Mouse (Mus musculus): Measurements from ENCODE around the gene Apoh. TPM values are rescaled to one million over a fixed set of nuclear protein-coding genes. Genes with fewer than 3 reads are reported as not detected.

The Apoh gene
- total and polyA plus RNA-seq, 3 experiments, result not detected

- Histone ChIP-seq H3K4me1 (ENCODE audit: control insufficient read depth in 1 of 2, insufficient read depth in 2 of 2, low read length in 2 of 2) (no peaks in the 10 kb centered on the region), H3K36me3 (ENCODE audit: control insufficient read depth in 1 of 2, insufficient read depth in 2 of 2, low read length in 2 of 2) (peaks cover 0 to 2% of the 10 kb centered on the region in 2 experiments; a peak in 1 of 4 replicates), H3K27ac (ENCODE audit: control insufficient read depth, low read depth, low read length) (no peak overlapping the region), H3K9ac (ENCODE audit: control insufficient read depth, low read depth, low read length, poor library complexity, severe bottlenecking) (no peak overlapping the region), H3K9me3 (replicated peaks; ENCODE audit: insufficient read depth, low read length) (no peaks in the 10 kb centered on the region), H3K27me3 (ENCODE audit: control insufficient read depth in 1 of 2, insufficient read depth in 2 of 2, low read length in 2 of 2) (no peaks in the 10 kb centered on the region; a peak in 2 of 4 replicates), H3K79me2 (ENCODE audit: control insufficient read depth, insufficient read depth, low read length, poor library complexity) (no peaks in the 10 kb centered on the region), H3K4me3 (ENCODE audit: control insufficient read depth in 1 of 2, insufficient read depth in 1 of 2, low read depth in 2 of 2, low read length in 2 of 2) (no peak overlapping the region)
- TF ChIP-seq CHD1 (IDR thresholded peaks at IDR 0.05; ENCODE audit: low read depth, low read length) (no peak), TCF12 (IDR thresholded peaks at IDR 0.05; ENCODE audit: low read depth, low read length) (no peak), NRF1 (IDR thresholded peaks at IDR 0.05; ENCODE audit: insufficient read depth, low read depth, low read length, poor library complexity, severe bottlenecking) (no peak), ZNF384 (IDR thresholded peaks at IDR 0.05; ENCODE audit: low read depth, low read length) (no peak), JUND (IDR thresholded peaks at IDR 0.05; ENCODE audit: low read depth, low read length) (no peak), ETS1 (IDR thresholded peaks at IDR 0.05; ENCODE audit: low read depth, low read length) (no peak), ZMIZ1 (IDR thresholded peaks at IDR 0.05; ENCODE audit: low read depth, low read length) (no peak), E2F4 (IDR thresholded peaks at IDR 0.05; ENCODE audit: borderline replicate concordance, low read depth, low read length) (no peak), UBTF (IDR thresholded peaks at IDR 0.05; ENCODE audit: borderline replicate concordance, insufficient read depth, low read depth, low read length) (no peak), POLR2AphosphoS2 (IDR thresholded peaks at IDR 0.05; ENCODE audit: low read length) (no peak), ZKSCAN1 (IDR thresholded peaks at IDR 0.05; ENCODE audit: low read depth, low read length) (no peak)
- no peak for DNase-seq (ENCODE audit: low read depth, low spot score)
These were observed 66.9 kb downstream of the Apoh start for GRCm38 (mm10) chr11:108409876-108410644.

- Histone ChIP-seq H3K79me2 (ENCODE audit: control insufficient read depth, insufficient read depth, low read length, poor library complexity) (no peaks in the 10 kb centered on the region), H3K9me3 (replicated peaks; ENCODE audit: insufficient read depth, low read length) (no peaks in the 10 kb centered on the region), H3K9ac (ENCODE audit: control insufficient read depth, low read depth, low read length, poor library complexity, severe bottlenecking) (no peak overlapping the region), H3K27ac (ENCODE audit: control insufficient read depth, low read depth, low read length) (no peak overlapping the region), H3K4me1 (ENCODE audit: control insufficient read depth in 1 of 2, insufficient read depth in 2 of 2, low read length in 2 of 2) (peaks cover 11 to 12% of the 10 kb centered on the region in 2 experiments; a peak in 3 of 4 replicates), H3K36me3 (ENCODE audit: control insufficient read depth in 1 of 2, insufficient read depth in 2 of 2, low read length in 2 of 2) (peaks cover 0 to 11% of the 10 kb centered on the region in 2 experiments; a peak in 2 of 4 replicates), H3K4me3 (ENCODE audit: control insufficient read depth in 1 of 2, insufficient read depth in 1 of 2, low read depth in 2 of 2, low read length in 2 of 2) (no peak overlapping the region), H3K27me3 (ENCODE audit: control insufficient read depth in 1 of 2, insufficient read depth in 2 of 2, low read length in 2 of 2) (no peaks in the 10 kb centered on the region; a peak in 1 of 4 replicates)
- TF ChIP-seq SMC3 (IDR thresholded peaks at IDR 0.05; ENCODE audit: low read depth, low read length), result peak; percentile 59
- peak in 1 of 3 experiments; percentile 44; a peak in 2 of 6 replicates for TF ChIP-seq CTCF (IDR thresholded peaks at IDR 0.05 in 2 of 3, conservative IDR thresholded peaks at IDR 0.05 in 1 of 3; ENCODE audit: control insufficient read depth in 1 of 3, insufficient read depth in 1 of 3, low read depth in 2 of 3, low read length in 3 of 3, poor library complexity in 1 of 3, severe bottlenecking in 1 of 3)
- TF ChIP-seq ZKSCAN1 (IDR thresholded peaks at IDR 0.05; ENCODE audit: low read depth, low read length), result peak; percentile 62
- TF ChIP-seq GATA1 (IDR thresholded peaks at IDR 0.05; ENCODE audit: low read depth, low read length), result no peak
- TF ChIP-seq RAD21 (IDR thresholded peaks at IDR 0.05; ENCODE audit: low read depth, low read length), result peak; percentile 20
- no peak for DNase-seq (ENCODE audit: low read depth, low spot score)
These were observed 73.2 kb downstream of the Apoh start for GRCm38 (mm10) chr11:108416360-108416759.

Data from MEL (cell line).